Mouse (Mus musculus): ENCODE data around the gene Cldn11.

GRCm38 (mm10) chr3:31199162-31199877 lies 49.6 kb downstream of the Cldn11 start:
- no peak for TF ChIP-seq CTCF (IDR thresholded peaks at IDR 0.05; ENCODE audit: control insufficient read depth, insufficient read depth, insufficient read length)
- TF ChIP-seq MAX (IDR thresholded peaks at IDR 0.05), result no peak
- no peak for TF ChIP-seq MYOG (IDR thresholded peaks at IDR 0.05; ENCODE audit: control insufficient read depth, extremely low read depth, insufficient read length)
- no peak for TF ChIP-seq USF1 (IDR thresholded peaks at IDR 0.05; ENCODE audit: low read depth)
- no peak for TF ChIP-seq MYOD1 (IDR thresholded peaks at IDR 0.05; ENCODE audit: control insufficient read depth, insufficient read length, low read depth)

Measured in C2C12 (cell line).